Mouse (Mus musculus) stomach, postnatal 0 days (tissue): ENCODE measurements at regions not wholly inside any gene's neighbourhood (a gene's known extent, or its start where the extent isn't known, plus 50 kb on each side); places are given as distances from the start of the nearest gene placed in this dataset.

Source experiments
- ATAC-seq: fragments of 200-750 bp; cut with Nextera tagmentation; 2 replicates; pipeline ENCODE4 v1.8.0; 2017; ENCODE audit not compliant: low FRiP score, low TSS enrichment
- DNase-seq: peaks from one replicate; pipeline ENCODE4 v3.0.0-alpha.2; 2016; ENCODE audit warnings: low spot score
- H3K27ac ChIP-seq: fragments of 300-500 bp; sonication (generic); replicated peaks from 2 replicates; pipeline ENCODE4 v1.5.1; 2014; ENCODE audit warnings: mild to moderate bottlenecking, control low read depth
- H3K27me3 ChIP-seq: fragments of 300-500 bp; sonication (generic); 2 replicates; pipeline ENCODE4 v1.6.1; 2014; ENCODE audit warnings: low read length; ENCODE audit not compliant: control insufficient read depth, insufficient read depth
- H3K36me3 ChIP-seq: fragments of 300-500 bp; sonication (generic); 2 replicates; pipeline ENCODE4 v1.6.1; 2014; ENCODE audit warnings: low read length, mixed read lengths; ENCODE audit not compliant: control insufficient read depth, insufficient read depth
- H3K4me1 ChIP-seq: fragments of 300-500 bp; sonication (generic); replicated peaks from 2 replicates; pipeline ENCODE4 v1.6.1; 2014; ENCODE audit warnings: antibody characterized with exemption; ENCODE audit not compliant: control insufficient read depth, insufficient read depth
- H3K4me2 ChIP-seq: fragments of 300-500 bp; sonication (generic); replicated peaks from 2 replicates; pipeline ENCODE4 v1.6.1; 2014; ENCODE audit warnings: low read depth, mild to moderate bottlenecking, control low read depth, moderate library complexity
- H3K4me3 ChIP-seq: fragments of 300-500 bp; sonication (generic); 2 replicates; pipeline ENCODE4 v1.5.1; 2014; ENCODE audit warnings: low read depth, low read length, control low read depth
- H3K9ac ChIP-seq: fragments of 300-500 bp; sonication (generic); 2 replicates; pipeline ENCODE4 v1.6.1; 2014; ENCODE audit warnings: mild to moderate bottlenecking, low read length, control low read depth, mixed read lengths
- H3K9me3 ChIP-seq: fragments of 300-500 bp; sonication (generic); 2 replicates; pipeline ENCODE4 v1.6.1; 2016; ENCODE audit warnings: low read length; ENCODE audit not compliant: control insufficient read depth
- CTCF ChIP-seq: IDR thresholded peaks from 2 replicates; pipeline ENCODE4 v1.5.1; 2016; ENCODE audit warnings: antibody characterized with exemption, low read depth, mild to moderate bottlenecking, moderate library complexity
- EP300 ChIP-seq: optimal IDR thresholded peaks from 2 replicates; pipeline ENCODE3; 2016; ENCODE audit warnings: antibody characterized with exemption
- WGBS: fragments of 180-500 bp; shearing (Covaris S2); extraction: QIAGEN DNeasy Blood & Tissue Kit; methylation state at CpG from one replicate; pipeline ENCODE4 v1.1.7; 2014; 5-methylcytosine and 5-hydroxymethylcytosine counted together

GRCm38 (mm10) chr11:71697017-71697416 lies 52.7 kb upstream of the Wscd1 start:
- DNase-seq (no peak), ATAC-seq (peak; percentile 65)
- Histone ChIP-seq H3K27me3 (no peaks in the 10 kb centered on the region), H3K9ac (no peak overlapping the region), H3K4me1 (no peaks in the 10 kb centered on the region), H3K4me3 (no peak overlapping the region), H3K9me3 (no peaks in the 10 kb centered on the region), H3K36me3 (no peaks in the 10 kb centered on the region), H3K27ac (no peak overlapping the region), H3K4me2 (no peak overlapping the region)
- 29% methylated on average over 3 of the region's 3 CpGs for WGBS
- TF ChIP-seq CTCF (no peak), EP300 (no peak)

GRCm38 (mm10) chr11:71698836-71699235 lies 50.9 kb upstream of the Wscd1 start:
- ATAC-seq (no peak), DNase-seq (no peak)
- Histone ChIP-seq H3K27ac (no peak overlapping the region), H3K27me3 (no peaks in the 10 kb centered on the region), H3K9me3 (no peaks in the 10 kb centered on the region), H3K4me3 (no peak overlapping the region), H3K9ac (no peak overlapping the region), H3K4me1 (no peaks in the 10 kb centered on the region), H3K36me3 (no peaks in the 10 kb centered on the region), H3K4me2 (no peak overlapping the region)
- no peak for TF ChIP-seq EP300
- TF ChIP-seq CTCF = no peak
- 90% methylated on average over 4 of the region's 4 CpGs for WGBS
